Mouse (Mus musculus): ENCODE results near the gene Mfn2. TPM values are rescaled to one million over a fixed set of nuclear protein-coding genes. Genes with fewer than 3 reads are reported as not detected.
A peak's percentile ranks its signal among the peaks of the same experiment; 100 is the strongest.

Gene Mfn2
- total RNA-seq, 2 experiments from 2014 or later = 24.3 to 29.1 TPM

DNA sequence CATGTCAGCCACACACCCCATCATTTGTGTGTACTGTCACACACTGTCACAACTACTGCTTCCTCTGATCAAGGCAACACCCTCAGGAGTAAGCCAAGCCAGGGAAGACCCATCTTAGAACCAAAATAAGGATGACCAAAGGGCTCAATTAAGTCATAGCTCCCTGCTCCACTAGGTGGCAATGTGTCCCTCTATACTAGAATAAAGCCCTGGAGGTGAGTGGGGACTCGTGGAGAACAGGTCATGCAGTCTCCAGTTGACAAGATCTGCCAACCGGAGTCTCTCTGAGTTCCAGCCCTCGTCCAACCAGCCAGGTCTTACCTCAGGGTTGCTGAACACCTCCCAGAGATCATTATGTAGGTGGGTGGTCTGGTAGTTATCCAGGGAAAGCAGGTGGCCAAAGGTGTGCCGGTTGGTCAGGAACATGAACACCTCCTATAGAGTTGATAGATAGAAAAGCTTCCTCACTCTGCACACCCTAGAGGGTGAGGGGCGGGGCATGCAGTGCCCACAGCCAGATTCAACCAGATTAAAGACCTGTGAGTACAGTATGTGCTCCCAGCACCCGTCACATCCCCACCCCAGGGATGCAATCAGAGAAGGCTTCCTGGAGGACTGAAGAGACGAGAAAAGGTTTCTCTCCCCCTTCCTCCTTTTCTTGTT, 14.1 kb upstream of the Mfn2 start:
- peak; percentile 90 for ATAC-seq (replicated peaks; ENCODE audit: poor library complexity)

DNA sequence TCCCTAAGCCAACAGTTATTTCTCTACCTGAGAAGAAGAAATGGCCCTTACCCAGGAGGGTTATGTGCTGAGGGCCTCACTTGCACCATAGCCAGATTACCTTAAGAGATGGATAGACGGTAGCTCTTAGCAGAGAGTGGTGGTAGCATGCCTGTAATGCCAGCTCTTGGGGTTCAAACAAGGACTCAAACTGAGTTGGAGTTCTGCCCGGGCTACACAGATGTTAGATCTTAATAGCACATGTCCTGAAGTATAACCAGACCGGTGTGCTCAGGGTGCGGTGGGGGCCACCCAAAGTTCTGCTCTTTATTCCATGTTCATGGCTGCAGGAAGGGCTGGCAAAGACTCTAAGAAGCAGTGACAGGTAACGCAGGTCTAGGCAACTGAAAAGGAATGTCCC, 5.0 kb upstream of the Mfn2 start:
- no peak for ATAC-seq (replicated peaks; ENCODE audit: poor library complexity)

DNA sequence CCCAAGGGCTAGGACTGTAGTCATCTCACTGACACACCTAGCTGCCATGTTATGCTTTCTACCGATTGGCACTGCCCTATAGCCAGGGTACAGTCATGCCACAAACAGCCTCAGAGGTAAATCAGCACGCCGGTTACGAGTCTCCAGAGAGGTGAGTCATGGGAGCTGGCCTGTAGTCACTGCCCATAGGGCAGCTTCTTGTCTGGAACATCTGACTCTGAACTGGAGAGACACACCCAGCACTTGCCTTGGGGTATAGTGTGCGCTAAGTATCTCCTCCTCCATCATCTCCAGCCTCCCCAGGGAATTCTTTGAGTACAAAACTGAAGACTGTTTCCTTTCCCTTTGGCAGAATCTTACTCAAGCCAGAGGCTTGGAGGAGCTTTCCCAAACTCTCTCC, 1.7 kb upstream of the Mfn2 start:
- no peak for ATAC-seq (replicated peaks; ENCODE audit: poor library complexity)

DNA sequence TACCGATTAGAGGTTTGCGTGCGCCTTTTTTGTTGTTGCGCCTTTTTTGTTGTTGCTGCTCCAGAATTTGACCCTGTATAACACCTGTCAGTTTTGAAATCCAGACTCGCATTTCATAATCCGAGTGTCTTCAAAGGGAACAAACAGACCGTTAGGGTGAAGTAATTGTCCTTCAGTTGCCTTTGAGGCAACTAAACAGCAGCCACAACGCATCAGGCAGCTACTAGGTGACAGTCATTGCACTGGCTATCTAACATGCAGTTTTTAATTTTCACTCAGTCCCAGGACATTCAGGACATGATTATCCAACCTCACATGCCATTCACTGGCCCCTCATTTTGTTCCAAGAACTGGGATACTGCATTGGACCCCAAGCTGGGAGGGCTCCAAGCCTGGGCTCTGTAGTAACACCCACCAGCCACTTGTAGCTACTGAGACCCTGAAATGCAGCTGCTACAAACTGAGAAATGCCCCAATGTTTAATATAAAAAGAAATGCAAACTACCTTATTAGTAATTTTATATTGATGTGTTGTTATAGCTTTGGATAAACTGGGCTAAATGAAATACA, 671 bp upstream of the Mfn2 start:
- ATAC-seq (replicated peaks; ENCODE audit: poor library complexity) = peak; percentile 57

DNA sequence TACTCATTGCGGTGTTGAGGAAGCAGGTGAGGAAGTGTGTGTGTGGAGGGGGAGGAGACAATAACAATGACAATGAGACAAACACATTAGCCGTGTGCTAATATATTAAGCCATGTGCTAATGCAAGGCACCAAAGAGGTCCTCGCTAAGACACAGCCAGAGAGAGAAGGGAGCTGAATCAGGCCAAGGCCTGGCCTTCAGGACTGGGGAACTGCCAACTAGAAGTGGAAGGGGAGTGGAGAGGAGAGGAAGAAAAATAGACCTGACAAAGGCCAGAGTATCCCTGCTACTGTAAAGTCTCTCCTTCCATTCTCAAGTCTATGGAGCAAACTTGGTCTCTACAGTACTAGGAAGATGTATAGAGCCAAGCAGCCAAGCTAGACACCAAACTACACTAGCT, 903 bp downstream of the Mfn2 start:
- no peak for ATAC-seq (replicated peaks; ENCODE audit: poor library complexity)

DNA sequence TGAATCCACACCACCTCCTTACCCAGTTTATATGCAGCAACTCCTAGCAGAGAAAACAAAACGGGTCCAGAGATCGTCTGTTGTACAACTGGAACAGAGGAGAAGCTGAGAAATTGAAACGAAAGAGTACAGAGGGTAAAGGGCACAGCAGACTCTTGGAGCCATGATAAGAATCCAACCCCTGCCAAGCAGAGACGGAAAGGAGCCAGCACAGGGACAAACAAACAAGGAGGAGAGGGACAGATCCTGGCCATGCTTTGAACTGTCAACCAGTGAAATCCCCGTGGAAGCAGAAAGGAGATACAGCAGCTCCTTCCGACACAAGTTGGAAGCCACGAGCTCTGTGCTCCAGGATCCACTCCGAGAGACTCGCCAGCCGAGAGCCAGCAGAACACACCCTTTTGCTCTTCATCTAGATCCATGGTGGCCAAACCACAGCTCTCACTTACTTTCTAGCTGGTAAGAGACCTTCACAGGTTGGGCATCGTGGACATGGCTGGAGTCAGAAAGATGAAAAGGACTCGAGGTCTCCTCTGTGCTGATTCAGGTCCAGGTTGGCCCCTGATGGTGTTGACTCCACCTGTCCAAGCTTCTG, 1.5 kb downstream of the Mfn2 start:
- no peak for ATAC-seq (replicated peaks; ENCODE audit: poor library complexity)

DNA sequence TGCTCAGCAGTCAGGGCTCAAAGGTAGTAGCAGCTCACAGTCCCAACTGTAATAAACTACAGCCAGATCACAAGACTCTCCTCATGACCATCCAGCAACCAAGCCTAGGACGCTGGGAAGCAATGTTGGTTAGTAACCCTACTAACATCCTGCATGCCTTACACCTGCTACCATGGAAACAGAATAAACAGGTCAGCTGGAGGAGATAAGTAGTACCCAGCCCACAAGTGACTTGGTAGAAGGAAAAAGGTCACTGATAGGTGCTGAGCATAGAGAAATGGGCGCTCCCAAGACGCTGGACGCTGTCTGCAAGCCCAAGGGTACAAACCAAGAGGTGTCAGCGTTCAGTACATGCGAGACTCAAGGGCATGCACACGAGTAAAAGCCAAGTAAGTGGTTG, 4.1 kb downstream of the Mfn2 start:
- ATAC-seq (replicated peaks; ENCODE audit: poor library complexity) = no peak

DNA sequence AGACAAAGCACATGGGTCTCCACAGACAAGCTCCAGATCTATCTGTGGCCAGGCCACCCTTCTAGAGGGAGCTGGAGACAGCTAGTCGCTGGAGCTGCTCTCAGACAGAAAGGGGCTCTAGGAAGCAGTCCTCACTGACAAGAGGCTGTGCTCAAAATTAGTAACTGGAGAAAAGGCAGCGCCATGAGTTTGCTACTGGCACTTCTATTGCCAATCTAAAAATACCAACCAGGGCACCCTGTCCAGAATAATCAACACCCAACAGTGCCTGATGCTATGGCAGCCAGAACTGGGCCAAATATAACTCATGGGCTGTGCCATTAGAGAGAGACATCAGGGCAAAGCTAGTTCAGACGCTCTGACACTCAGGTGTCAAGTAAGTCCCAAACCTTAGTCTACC, 7.2 kb downstream of the Mfn2 start:
- no peak for ATAC-seq (replicated peaks; ENCODE audit: poor library complexity)

DNA sequence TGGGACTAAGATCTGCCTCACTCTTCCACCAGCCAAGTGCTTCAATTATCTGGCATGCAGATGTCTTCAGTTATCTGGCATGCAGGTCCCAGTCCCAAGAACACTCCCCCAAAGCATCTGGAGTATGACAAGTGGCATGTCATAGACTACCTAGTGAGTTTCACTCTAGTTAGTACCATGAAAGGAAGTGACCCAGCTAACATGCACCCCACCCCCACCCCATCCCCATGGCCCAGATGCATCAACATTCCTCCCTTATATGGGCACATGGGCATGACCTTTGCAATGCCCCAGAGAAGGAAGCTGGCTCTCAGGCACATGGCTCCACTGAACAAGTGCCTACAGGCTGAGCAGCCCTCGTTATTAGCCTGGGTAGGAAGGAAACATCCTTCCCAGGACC, 8.1 kb downstream of the Mfn2 start:
- peak; percentile 10; the same call in 1 of the 2 replicates for ATAC-seq (replicated peaks; ENCODE audit: poor library complexity)

DNA sequence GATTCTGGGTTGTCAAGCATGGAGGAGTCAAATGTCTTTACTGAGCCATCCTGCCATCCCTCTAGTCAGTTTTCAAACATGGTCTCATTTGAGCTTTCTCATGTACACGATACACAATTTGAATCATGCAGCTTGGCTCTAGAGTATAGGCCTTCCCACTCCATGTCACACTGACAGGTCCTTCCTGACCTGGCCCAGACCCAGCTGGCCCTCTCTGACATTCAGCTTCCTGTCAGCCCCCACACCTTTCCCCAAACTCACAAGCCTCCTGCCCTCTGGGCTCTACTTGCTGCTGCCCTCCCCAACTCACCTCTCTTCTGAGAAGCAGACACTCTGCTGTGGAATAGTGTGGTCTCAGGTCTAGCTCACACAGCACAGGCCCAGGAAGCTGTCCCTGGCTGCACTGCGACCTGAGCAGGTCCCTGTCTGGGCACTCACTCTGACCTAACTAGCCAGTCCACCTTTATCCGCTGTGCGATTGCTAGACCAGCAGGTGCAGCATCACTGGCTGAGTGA, 8.6 kb downstream of the Mfn2 start:
- ATAC-seq (replicated peaks; ENCODE audit: poor library complexity) = no peak

DNA sequence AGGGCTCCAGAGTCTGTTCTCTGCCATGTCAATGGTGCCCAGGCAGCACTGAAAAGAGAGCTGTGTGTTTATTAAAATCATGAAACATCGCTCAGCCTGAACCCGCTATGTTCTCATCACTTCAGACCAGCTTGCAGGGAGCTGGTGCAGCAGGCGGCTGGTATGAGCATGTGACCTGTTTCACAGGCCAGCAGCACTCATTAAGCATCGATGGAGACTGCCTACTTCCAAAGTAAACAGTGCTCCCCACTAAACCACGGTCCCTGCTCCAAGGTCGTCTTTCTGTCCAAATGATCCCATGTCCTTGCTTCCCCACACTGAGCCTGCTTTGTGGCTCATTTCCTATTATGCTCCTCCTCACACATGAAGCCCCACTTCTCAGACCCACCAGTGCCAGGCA, 14.2 kb downstream of the Mfn2 start:
- ATAC-seq (replicated peaks; ENCODE audit: poor library complexity) = no peak

DNA sequence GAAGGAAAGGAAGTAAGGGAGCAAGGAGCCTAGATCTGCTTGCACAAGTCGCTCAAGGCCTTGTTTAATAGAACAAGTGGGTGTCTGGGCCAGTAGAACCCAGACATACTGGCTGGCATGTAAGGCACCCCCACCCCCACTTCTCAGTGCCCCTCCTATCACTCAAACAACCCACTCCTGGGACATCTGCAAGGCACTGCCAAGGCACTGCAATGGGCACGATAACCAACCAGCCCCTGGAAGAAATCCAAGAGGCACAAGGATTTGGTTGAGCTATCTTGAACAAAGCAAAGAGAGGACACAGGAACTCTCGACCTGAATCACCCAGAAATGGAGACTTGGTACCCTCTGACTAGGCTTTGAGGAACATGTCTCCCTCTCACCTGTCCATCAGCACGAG, 16.3 kb downstream of the Mfn2 start:
- peak; percentile 78 for ATAC-seq (replicated peaks; ENCODE audit: poor library complexity)

DNA sequence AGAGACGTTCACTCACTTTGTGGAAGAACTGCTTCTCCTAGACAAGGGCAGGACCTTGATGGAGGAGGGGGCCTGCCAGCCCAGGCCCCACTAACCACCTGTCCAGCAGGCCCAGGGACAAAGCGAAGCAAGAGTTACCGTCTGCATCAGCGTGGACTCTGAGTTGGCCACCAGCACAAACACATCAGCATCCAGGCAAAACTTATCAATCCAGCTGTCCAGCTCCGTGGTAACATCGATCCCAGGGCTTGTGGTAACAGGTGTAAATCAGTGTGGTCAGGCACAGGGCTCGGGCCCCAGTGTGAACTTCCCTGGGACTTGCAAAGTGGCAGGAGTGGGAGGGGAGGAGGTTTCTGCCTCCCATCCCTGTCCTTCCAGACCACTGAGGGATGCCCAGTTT, 17.2 kb downstream of the Mfn2 start:
- ATAC-seq (replicated peaks; ENCODE audit: poor library complexity) = no peak

DNA sequence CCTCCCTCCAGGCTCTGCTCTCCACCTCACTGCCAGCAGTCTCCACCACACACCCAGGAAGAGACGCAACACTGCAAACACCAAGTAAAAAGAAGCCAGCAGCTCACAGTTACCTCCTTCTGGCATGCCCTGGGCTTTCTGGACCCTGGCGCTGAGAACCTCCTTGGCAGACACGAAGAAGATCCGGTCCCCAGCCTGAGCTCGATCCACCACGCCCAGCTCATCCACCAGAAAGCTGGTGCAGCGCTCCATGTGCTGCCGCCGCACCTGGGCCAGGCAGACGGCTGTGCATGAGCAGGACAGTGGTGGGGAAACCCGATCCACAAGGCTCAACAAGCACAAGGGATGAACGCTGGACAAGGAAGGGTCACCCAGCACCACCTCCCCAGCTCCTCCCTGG, 18.3 kb downstream of the Mfn2 start:
- no peak for ATAC-seq (replicated peaks; ENCODE audit: poor library complexity)

DNA sequence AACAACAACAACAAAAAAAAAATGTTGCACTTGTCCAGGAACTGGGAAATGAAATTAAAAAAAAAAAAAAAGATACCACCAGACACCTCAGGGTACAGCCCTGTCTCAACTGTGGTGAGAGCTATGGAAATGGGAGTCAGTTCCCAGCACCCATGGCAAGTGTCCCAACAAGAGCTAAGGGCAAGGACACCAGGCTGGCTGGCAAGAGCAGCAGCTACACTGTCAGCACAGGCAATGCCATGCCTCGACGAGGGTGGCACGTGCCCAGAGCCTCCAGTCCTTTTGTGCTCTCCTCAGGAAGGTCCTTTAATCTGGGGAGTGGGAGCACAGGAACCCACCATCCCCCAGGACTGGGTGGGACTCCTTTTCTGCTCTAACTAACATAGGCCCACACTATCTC, 20.4 kb downstream of the Mfn2 start:
- ATAC-seq (replicated peaks; ENCODE audit: poor library complexity) = no peak

DNA sequence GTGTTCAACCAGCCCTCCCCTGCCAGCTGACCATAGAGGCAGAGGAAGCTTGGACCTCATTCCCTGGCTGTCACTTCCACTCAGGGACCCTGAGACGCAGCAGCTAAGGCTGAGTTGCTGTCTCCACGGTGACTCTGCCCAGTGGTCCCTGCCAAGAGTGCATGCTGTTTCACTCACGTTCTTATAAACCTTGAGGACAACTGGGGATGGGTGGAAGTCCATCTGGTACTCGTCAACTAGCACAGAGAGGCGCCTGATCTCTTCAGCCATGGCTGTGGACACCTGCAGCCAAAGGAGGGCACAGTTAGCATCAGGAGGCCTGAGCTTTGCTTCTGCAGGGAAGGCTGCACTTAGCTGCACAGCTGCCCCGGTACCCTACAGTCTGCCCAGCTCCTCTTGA, 21.5 kb downstream of the Mfn2 start:
- no peak for ATAC-seq (replicated peaks; ENCODE audit: poor library complexity)

DNA sequence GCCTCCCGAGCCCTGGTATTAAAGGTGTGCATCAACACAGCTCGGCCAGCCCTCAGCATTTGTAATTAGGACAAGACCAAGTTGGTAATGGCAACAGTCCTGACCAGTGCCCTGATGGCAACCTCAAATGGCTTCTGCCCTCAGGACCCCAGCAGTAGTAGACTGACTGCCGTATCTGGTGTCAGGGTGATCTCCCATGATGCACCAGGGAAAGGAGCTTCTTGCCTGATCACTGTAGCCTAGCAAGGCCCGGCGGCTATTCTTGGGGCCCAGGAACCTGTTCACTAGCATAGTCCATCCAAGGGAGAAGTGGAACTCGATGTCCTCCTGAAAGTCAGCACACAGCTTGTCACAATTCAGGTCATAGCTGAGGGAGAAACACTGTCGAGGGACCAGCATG, 22.7 kb downstream of the Mfn2 start:
- no peak for ATAC-seq (replicated peaks; ENCODE audit: poor library complexity)

DNA sequence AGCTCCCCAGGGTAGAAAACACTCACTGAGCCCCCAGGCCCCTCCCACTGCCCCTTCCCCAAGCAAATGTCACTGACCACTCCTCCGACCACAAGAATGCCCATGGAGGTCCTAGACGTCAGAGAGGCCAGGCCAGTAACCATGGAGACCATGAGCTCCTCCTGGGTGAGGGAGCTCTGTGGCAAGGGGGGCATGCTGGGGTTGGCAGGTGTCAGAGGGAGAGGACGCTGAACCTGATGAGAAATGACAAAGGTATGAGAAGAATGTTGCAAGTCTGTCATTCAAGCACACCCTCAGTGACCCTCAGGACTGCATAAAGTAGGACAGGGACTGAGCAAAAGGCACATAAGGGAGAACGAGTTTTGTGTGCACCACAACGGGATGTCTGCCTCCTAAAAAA, 24.6 kb downstream of the Mfn2 start:
- ATAC-seq (replicated peaks; ENCODE audit: poor library complexity) = no peak

DNA sequence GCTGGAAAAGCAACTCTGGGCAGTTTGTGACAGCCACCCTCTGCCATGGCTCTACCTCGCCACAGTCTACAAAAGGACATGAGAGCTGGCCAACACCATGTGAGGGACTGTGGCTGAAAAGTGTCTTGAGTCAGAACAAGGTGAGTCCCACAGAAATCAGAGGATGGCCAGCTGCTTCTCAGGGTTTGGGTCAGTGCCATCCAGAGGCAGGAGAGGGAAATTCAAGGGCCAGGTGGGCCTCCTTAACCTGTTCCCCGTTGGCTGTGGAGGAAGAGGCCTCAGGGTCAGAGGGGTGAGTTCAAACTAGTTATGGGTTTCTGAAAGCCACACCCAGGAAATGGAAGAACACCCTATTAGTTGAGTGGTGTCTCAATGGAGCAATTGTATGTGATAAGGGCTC, 25.0 kb downstream of the Mfn2 start:
- ATAC-seq (replicated peaks; ENCODE audit: poor library complexity) = no peak

DNA sequence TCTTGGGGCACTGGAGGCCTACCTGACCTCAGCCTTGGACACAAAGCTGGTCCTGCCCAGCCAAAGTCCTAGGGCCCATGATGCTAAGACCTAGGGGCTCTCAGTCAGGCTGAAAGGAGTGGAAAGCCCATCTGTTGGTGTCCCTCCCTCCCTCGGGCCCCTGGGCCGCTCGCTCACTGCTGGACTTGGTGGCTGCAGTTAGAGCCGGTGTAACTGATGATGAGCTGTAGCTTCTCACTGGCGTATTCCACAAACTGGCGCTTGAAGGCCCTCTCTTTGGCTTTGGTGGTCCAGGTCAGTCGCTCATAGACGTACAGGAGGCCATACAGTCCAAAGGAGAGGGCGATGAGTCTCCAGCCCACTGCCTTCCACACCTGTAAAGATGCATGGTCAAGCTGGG, 26.0 kb downstream of the Mfn2 start:
- no peak for ATAC-seq (replicated peaks; ENCODE audit: poor library complexity)

DNA sequence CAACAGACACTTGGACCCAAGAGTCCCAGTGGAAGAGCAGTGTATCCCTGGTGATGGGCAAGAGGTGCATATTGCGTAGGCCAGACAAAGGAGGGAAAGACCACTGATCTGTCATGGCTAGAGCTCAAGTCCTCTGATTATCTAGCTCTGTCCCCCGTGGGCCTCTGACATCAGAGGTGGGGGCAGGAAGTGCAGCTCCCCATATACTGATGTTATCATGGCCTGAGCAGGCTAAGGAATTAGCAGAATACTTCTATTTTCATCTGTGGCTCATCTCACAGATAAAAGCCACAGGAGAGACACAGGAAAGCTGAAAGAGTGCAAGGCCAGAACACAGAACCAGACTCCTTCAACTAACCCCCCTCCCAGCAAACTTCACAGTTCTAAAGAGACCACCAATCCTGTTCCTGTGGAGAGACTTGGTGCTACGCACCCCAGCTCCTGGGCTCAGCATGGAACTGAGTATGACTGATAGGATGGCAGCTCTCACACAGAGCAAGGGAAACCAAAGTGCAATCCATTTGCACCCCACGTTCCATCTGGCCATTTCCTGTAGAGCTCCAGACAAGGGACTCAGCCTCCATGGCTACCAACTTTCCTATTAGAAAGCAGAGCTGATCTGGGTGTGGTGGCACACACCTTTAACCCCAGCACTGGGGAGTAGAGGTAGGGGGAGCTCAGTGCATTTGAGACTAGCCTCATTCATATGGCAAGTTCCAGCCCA, 28.5 kb downstream of the Mfn2 start:
- peak; percentile 46 for ATAC-seq (replicated peaks; ENCODE audit: poor library complexity)

DNA sequence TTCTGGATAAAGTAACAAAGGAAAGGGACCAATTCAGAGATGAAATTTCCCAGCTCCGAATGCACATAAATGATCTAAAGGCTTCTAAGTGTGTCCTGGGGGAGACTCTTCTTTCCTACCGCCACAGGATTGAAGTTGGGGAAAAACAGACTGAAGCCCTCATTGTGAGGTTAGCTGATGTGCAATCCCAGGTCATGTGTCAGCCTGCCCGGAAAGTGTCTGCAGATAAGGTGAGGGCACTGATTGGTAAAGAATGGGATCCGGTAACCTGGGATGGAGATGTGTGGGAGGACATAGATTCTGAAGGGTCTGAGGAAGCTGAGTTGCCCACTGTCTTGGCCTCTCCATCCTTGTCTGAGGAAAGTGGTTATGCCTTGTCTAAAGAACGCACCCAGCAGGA, 35.3 kb downstream of the Mfn2 start:
- peak; percentile 11; the same call in 1 of the 2 replicates for ATAC-seq (replicated peaks; ENCODE audit: poor library complexity)
